Mouse (Mus musculus): ENCODE results near the gene 2010111I01Rik. TPM values are rescaled to one million over a fixed set of nuclear protein-coding genes. Genes with fewer than 3 reads are reported as not detected.

2010111I01Rik gene
- polyA plus RNA-seq (2012; rRNA removed) = 84.5 and 94.1 TPM in 2 replicates

DNA sequence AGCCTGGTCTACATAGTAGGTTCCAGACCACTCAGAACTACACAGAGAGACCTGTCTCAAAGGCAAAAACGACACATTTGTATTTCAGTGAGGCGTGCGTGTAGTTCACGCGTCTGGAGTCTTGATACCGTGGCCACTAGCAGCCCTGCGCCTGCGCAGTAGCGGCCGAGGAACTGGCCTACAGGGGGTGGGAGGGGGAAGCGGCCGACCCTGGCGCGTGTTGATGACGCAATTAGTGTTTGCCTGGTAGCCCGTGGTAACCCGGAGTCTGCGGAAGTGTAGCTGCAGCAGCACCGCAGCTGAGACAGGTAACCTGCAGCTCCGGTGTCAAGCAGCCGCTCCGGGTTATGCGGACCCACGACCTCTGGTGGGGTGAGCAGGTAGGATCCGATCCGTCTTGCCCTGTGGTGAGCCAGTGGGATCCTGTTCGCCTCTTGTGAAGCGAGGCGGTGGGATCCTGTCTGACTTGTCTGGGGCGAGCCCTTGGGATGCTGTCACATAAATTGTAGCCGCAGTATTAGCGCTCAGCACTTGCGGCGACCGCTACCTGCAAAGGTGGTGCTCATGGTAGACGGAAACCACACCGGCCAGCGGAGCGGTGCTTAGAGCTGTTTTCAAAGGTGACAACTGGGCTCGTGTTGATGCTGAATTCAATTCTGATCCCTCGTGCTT is at the start of gene 2010111I01Rik:
Gene 2010111I01Rik, plus strand, starts transcription at position 254 of the 672 bp plus-strand sequence.
- DNase-seq = peak; percentile 98
- TF ChIP-seq POLR2A (IDR thresholded peaks at IDR 0.05; ENCODE audit: low read depth, low read length) (no peak), CTCF (conservative IDR thresholded peaks at IDR 0.05; ENCODE audit: insufficient read depth, insufficient read length, low read depth, low read length) (0 out of 2 replicates have a peak, but pooled peaks have one; percentile 9)
- WGBS = under 1% methylated on average over 41 of the region's 41 CpGs
- Histone ChIP-seq H3K36me3 (ENCODE audit: control insufficient read depth, insufficient read depth, low read length) (no peaks in the 10 kb centered on the region), H3K4me3 (ENCODE audit: insufficient read depth, low read depth, low read length) (peak within 1 kb of the TSS; percentile 97), H3K4me1 (ENCODE audit: control insufficient read depth, insufficient read depth, low read length) (peaks cover 6% of the 10 kb centered on the region; the same call in 1 of the 2 replicates), H3K27ac (ENCODE audit: insufficient read depth, low read depth, low read length) (0 out of 2 replicates have a peak within 1 kb of the TSS, but pooled peaks have one; percentile 22), H3K27me3 (replicated peaks; ENCODE audit: control insufficient read depth, insufficient read depth, low read length) (no peaks in the 10 kb centered on the region)

DNA sequence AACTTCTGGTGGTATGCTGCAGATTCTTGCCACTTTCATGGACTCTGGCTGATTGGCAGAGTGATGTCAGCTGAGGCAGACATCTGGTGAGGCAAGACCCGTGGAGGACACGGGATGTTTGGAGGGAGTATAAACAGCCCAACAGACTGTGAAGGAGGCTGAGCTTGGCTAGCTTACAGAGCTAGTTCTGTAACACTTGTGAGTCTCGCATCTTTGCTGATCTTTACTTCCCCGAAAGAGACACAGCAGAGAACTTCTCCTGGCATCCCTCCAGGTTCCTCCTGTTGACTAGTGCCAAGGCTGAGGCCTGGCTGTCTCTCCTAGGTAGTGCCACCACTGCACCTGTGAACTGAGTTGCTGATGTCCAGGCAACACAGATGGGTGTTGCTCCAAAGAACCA is 48.0 kb upstream of the 2010111I01Rik start:
- no peaks in the 10 kb centered on the region for H3K27me3 ChIP-seq (replicated peaks; ENCODE audit: control insufficient read depth, insufficient read depth, low read length)
- no peak overlapping the region for H3K4me3 ChIP-seq (ENCODE audit: insufficient read depth, low read depth, low read length)
- no peaks in the 10 kb centered on the region for H3K36me3 ChIP-seq (ENCODE audit: control insufficient read depth, insufficient read depth, low read length)
- 19% methylated on average over 4 of the region's 4 CpGs for WGBS
- H3K4me1 ChIP-seq (ENCODE audit: control insufficient read depth, insufficient read depth, low read length) = no peaks in the 10 kb centered on the region; the same call in 1 of the 2 replicates
- peak; percentile 92 for DNase-seq
- TF ChIP-seq CTCF (conservative IDR thresholded peaks at IDR 0.05; ENCODE audit: insufficient read depth, insufficient read length, low read depth, low read length) (no peak), POLR2A (IDR thresholded peaks at IDR 0.05; ENCODE audit: low read depth, low read length) (no peak)
- peak overlapping the region; percentile 1; the same call in 1 of the 2 replicates for H3K27ac ChIP-seq (ENCODE audit: insufficient read depth, low read depth, low read length)

DNA sequence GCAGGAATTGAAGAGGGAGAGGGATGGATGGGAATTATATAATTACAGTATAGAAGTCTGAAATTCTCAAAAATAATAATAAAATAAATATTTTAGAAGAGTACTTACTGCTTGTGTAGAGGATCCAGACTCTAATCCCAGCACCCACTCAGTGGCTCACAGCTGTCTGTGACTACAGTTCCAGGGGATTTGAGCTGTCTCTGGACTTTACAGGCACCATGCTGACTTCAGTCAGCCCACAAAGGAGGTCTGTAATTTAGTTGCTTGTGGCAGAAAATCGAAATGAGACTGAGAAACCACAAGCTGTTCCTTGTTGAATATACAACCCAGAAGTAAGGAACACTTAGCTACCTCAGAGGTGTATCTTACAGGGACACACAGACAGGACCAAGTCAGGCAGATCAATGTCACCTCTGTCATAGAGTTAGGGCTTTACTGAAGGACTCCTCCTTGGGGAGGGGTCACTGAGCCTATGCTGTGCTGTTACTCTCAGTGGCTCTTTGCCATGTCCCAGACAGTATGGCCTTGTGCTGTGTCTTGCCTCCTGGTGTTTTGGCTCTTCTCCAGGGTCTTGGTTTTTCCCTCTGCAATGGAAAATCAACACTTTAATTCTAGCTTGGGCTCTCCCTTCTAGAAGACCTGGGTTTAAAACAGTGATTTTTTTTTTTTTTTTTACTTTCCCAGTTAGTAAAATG is 47.1 kb upstream of the 2010111I01Rik start:
- no peaks in the 10 kb centered on the region for H3K36me3 ChIP-seq (ENCODE audit: control insufficient read depth, insufficient read depth, low read length)
- no peak for TF ChIP-seq CTCF (conservative IDR thresholded peaks at IDR 0.05; ENCODE audit: insufficient read depth, insufficient read length, low read depth, low read length)
- TF ChIP-seq POLR2A (IDR thresholded peaks at IDR 0.05; ENCODE audit: low read depth, low read length) = no peak
- DNase-seq = no peak
- no peaks in the 10 kb centered on the region for H3K27me3 ChIP-seq (replicated peaks; ENCODE audit: control insufficient read depth, insufficient read depth, low read length)
- no peak overlapping the region for H3K27ac ChIP-seq (ENCODE audit: insufficient read depth, low read depth, low read length)
- H3K4me3 ChIP-seq (ENCODE audit: insufficient read depth, low read depth, low read length) = no peak overlapping the region
- H3K4me1 ChIP-seq (ENCODE audit: control insufficient read depth, insufficient read depth, low read length) = no peaks in the 10 kb centered on the region; the same call in 1 of the 2 replicates
- WGBS = 50% methylated on average over 1 of the region's 1 CpGs

DNA sequence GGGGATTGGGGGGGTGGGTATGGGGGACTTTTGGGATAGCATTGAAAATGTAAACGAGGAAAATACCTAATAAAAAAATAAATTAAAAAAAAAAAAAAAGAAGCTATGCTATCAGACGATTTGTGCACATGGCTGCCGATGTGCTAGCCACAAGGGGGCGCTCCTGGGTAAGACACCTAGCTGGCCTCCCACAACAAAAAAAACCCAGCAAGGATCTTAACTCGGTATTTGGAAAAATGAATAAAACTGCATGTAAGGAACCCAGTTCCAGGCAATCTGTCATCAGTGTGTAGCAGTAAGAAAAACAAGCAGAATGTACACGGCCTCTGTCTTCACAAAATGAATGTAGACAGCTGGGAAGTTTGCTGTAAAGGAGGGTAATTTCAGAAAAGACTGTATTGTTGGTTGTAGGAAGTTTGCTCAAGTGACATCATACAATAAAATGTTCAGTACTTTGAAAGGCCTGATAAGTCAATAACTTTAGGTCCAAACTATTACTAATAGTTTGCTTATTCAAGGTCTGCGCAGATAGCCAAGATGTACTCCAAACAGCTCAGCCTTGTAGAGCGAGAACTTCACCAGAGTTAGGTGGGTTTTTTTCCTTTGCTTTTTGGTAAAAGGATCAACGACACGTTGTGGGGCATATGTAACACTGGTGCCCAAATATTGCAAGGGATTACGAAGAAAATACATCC is 44.9 kb upstream of the 2010111I01Rik start:
- TF ChIP-seq POLR2A (IDR thresholded peaks at IDR 0.05; ENCODE audit: low read depth, low read length) (no peak), CTCF (conservative IDR thresholded peaks at IDR 0.05; ENCODE audit: insufficient read depth, insufficient read length, low read depth, low read length) (peak; percentile 76)
- Histone ChIP-seq H3K4me1 (ENCODE audit: control insufficient read depth, insufficient read depth, low read length) (no peaks in the 10 kb centered on the region; the same call in 1 of the 2 replicates), H3K4me3 (ENCODE audit: insufficient read depth, low read depth, low read length) (no peak overlapping the region), H3K27me3 (replicated peaks; ENCODE audit: control insufficient read depth, insufficient read depth, low read length) (no peaks in the 10 kb centered on the region), H3K36me3 (ENCODE audit: control insufficient read depth, insufficient read depth, low read length) (no peaks in the 10 kb centered on the region), H3K27ac (ENCODE audit: insufficient read depth, low read depth, low read length) (no peak overlapping the region)
- WGBS = 37% methylated on average over 11 of the region's 11 CpGs
- DNase-seq = peak; percentile 77

DNA sequence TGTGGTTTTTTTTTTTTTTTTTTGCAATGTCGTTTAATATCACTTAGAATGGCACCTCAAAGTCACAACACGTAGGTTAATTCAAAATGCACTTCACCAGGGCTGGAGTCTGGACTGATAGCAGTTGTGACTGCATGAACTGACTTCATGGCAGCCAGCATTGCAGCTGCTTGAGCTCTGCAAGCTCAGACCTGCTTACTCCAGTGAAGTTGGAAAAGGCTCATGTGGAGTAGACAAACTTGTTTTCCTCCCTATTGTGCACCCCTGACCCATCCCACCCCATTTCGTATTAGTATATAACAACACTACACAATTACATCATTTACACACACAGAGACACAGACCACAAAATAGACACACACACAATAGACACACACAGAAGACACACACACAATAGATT is 42.0 kb upstream of the 2010111I01Rik start:
- DNase-seq = no peak
- no peaks in the 10 kb centered on the region for H3K36me3 ChIP-seq (ENCODE audit: control insufficient read depth, insufficient read depth, low read length)
- 78% methylated on average over 3 of the region's 3 CpGs for WGBS
- no peaks in the 10 kb centered on the region; the same call in 1 of the 2 replicates for H3K4me1 ChIP-seq (ENCODE audit: control insufficient read depth, insufficient read depth, low read length)
- H3K27ac ChIP-seq (ENCODE audit: insufficient read depth, low read depth, low read length) = no peak overlapping the region
- H3K4me3 ChIP-seq (ENCODE audit: insufficient read depth, low read depth, low read length) = no peak overlapping the region
- H3K27me3 ChIP-seq (replicated peaks; ENCODE audit: control insufficient read depth, insufficient read depth, low read length) = no peaks in the 10 kb centered on the region
- no peak for TF ChIP-seq POLR2A (IDR thresholded peaks at IDR 0.05; ENCODE audit: low read depth, low read length)
- no peak for TF ChIP-seq CTCF (conservative IDR thresholded peaks at IDR 0.05; ENCODE audit: insufficient read depth, insufficient read length, low read depth, low read length)

DNA sequence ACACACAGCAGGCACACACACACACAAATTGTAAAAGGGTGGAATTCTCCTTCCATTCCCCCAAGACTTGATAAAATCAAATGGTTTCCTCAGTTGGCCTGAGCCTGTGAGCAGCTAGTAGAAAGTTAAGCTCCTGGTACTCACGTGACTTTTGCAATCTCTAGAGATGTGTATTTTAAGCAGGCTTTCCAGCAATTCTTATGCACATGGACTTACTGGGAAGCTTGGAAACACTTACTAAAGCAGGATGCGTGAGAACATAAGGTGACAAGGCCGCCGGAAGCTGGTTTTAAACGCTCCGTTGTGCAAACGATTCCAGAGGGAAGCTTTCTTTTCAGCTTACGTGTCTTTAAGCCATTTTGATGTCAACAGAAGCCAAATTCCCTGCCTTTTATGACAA is 41.5 kb upstream of the 2010111I01Rik start:
- no peak for DNase-seq
- 72% methylated on average over 8 of the region's 8 CpGs for WGBS
- TF ChIP-seq POLR2A (IDR thresholded peaks at IDR 0.05; ENCODE audit: low read depth, low read length) = no peak
- TF ChIP-seq CTCF (conservative IDR thresholded peaks at IDR 0.05; ENCODE audit: insufficient read depth, insufficient read length, low read depth, low read length) = no peak

More for the DNA sequence above, 41.5 kb upstream of the 2010111I01Rik start:
- no peaks in the 10 kb centered on the region; the same call in 1 of the 2 replicates for H3K4me1 ChIP-seq (ENCODE audit: control insufficient read depth, insufficient read depth, low read length)
- no peak overlapping the region for H3K27ac ChIP-seq (ENCODE audit: insufficient read depth, low read depth, low read length)
- no peaks in the 10 kb centered on the region for H3K36me3 ChIP-seq (ENCODE audit: control insufficient read depth, insufficient read depth, low read length)
- no peak overlapping the region for H3K4me3 ChIP-seq (ENCODE audit: insufficient read depth, low read depth, low read length)
- H3K27me3 ChIP-seq (replicated peaks; ENCODE audit: control insufficient read depth, insufficient read depth, low read length) = no peaks in the 10 kb centered on the region

All from kidney, adult 2 months (tissue).